Mouse (Mus musculus) stomach, postnatal 0 days (tissue): ENCODE results near the gene Rhobtb3. TPM values are rescaled to one million over a fixed set of nuclear protein-coding genes. Genes with fewer than 3 reads are reported as not detected.
A peak's percentile ranks its signal among the peaks of the same experiment; 100 is the strongest.
"Not testable (repeated sequence)": the region's sequence is repeated elsewhere in the genome, so short reads cannot be mapped to it uniquely, and the experiment has no call there.

Experiments
- ATAC-seq: fragments of 200-750 bp; cut with Nextera tagmentation; 2 replicates; pipeline ENCODE4 v1.8.0; 2017; ENCODE audit not compliant: low FRiP score, low TSS enrichment
- DNase-seq: peaks from one replicate; pipeline ENCODE4 v3.0.0-alpha.2; 2016; ENCODE audit warnings: low spot score
- H3K27ac ChIP-seq: fragments of 300-500 bp; sonication (generic); replicated peaks from 2 replicates; pipeline ENCODE4 v1.5.1; 2014; ENCODE audit warnings: mild to moderate bottlenecking, control low read depth
- H3K27me3 ChIP-seq: fragments of 300-500 bp; sonication (generic); 2 replicates; pipeline ENCODE4 v1.6.1; 2014; ENCODE audit warnings: low read length; ENCODE audit not compliant: control insufficient read depth, insufficient read depth
- H3K36me3 ChIP-seq: fragments of 300-500 bp; sonication (generic); 2 replicates; pipeline ENCODE4 v1.6.1; 2014; ENCODE audit warnings: low read length, mixed read lengths; ENCODE audit not compliant: control insufficient read depth, insufficient read depth
- H3K4me1 ChIP-seq: fragments of 300-500 bp; sonication (generic); replicated peaks from 2 replicates; pipeline ENCODE4 v1.6.1; 2014; ENCODE audit warnings: antibody characterized with exemption; ENCODE audit not compliant: control insufficient read depth, insufficient read depth
- H3K4me2 ChIP-seq: fragments of 300-500 bp; sonication (generic); replicated peaks from 2 replicates; pipeline ENCODE4 v1.6.1; 2014; ENCODE audit warnings: low read depth, mild to moderate bottlenecking, control low read depth, moderate library complexity
- H3K4me3 ChIP-seq: fragments of 300-500 bp; sonication (generic); 2 replicates; pipeline ENCODE4 v1.5.1; 2014; ENCODE audit warnings: low read depth, low read length, control low read depth
- H3K9ac ChIP-seq: fragments of 300-500 bp; sonication (generic); 2 replicates; pipeline ENCODE4 v1.6.1; 2014; ENCODE audit warnings: mild to moderate bottlenecking, low read length, control low read depth, mixed read lengths
- H3K9me3 ChIP-seq: fragments of 300-500 bp; sonication (generic); 2 replicates; pipeline ENCODE4 v1.6.1; 2016; ENCODE audit warnings: low read length; ENCODE audit not compliant: control insufficient read depth
- CTCF ChIP-seq: IDR thresholded peaks from 2 replicates; pipeline ENCODE4 v1.5.1; 2016; ENCODE audit warnings: antibody characterized with exemption, low read depth, mild to moderate bottlenecking, moderate library complexity
- EP300 ChIP-seq: optimal IDR thresholded peaks from 2 replicates; pipeline ENCODE3; 2016; ENCODE audit warnings: antibody characterized with exemption
- WGBS: fragments of 180-500 bp; shearing (Covaris S2); extraction: QIAGEN DNeasy Blood & Tissue Kit; methylation state at CpG from one replicate; pipeline ENCODE4 v1.1.7; 2014; 5-methylcytosine and 5-hydroxymethylcytosine counted together
- polyA plus RNA-seq: library from polyadenylated mRNA; unstranded; fragments of >200 nt; fragmentation: Nextera tagmentation; extraction: Ambion mirVana; gene quantifications from 2 replicates; pipeline ENCODE4 v1.2.1, GENCODE M21; 2015

The Rhobtb3 gene
- polyA plus RNA-seq, 1 experiment from 2014 or later = 10.0 TPM

DNA sequence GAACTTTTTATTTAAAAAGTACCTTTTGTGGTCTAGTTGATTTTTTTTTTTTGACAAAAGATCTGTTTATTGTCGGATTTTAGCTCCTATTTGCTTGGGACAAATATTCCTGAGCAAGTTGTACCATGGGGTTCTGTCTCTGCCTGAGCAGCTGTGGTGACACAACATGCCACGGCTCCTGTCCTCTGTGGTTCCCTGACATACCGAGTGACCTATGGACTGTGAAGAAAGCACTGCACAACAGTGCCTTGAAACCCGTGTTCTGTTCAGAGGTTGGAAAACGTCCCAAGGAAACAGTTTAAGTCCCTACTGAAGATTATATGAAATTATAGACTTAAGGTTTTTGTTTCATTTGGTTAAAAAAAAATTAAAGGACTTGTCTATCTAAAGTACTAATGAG is 36.6 kb downstream of the Rhobtb3 start:
- DNase-seq = no peak
- no peaks in the 10 kb centered on the region for H3K27me3 ChIP-seq
- H3K9ac ChIP-seq = no peak overlapping the region
- 53% methylated on average over 5 of the region's 5 CpGs for WGBS
- no peak overlapping the region for H3K4me3 ChIP-seq
- H3K36me3 ChIP-seq = no peaks in the 10 kb centered on the region; the same call in 1 of the 2 replicates
- H3K4me2 ChIP-seq = no peak overlapping the region
- no peaks in the 10 kb centered on the region for H3K9me3 ChIP-seq
- peak; percentile 78; the same call in 1 of the 2 replicates for ATAC-seq
- no peak for TF ChIP-seq CTCF
- TF ChIP-seq EP300 = no peak
- no peaks in the 10 kb centered on the region; the same call in 1 of the 2 replicates for H3K4me1 ChIP-seq
- H3K27ac ChIP-seq = no peak overlapping the region

DNA sequence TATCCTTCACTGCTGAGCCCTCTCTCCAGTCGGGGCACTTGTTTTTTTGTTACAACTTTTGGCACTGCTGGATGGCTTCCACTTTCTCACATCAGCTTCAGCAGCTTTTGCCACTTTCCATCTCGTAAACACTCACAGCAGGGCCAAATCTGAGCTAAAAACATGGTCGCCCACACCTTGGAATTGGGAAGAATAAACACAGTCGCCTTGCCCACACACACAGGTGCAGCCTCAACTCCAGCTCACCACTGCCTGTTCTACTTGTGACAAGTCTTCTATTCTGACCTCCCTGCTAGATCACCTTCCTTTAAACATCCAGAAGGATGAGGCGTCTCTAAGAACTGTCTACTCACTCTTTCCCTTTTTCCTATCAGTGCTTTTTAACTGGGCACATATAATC is 39.1 kb downstream of the Rhobtb3 start:
- no peaks in the 10 kb centered on the region for H3K9me3 ChIP-seq
- no peaks in the 10 kb centered on the region; the same call in 1 of the 2 replicates for H3K4me1 ChIP-seq
- peaks cover 2% of the 10 kb centered on the region; the same call in 1 of the 2 replicates for H3K36me3 ChIP-seq
- no peaks in the 10 kb centered on the region for H3K27me3 ChIP-seq
- no peak overlapping the region for H3K9ac ChIP-seq
- ATAC-seq (no peak), DNase-seq (no peak)
- no peak overlapping the region for H3K27ac ChIP-seq
- TF ChIP-seq EP300 = no peak
- no peak for TF ChIP-seq CTCF
- 82% methylated on average over 5 of the region's 5 CpGs for WGBS
- H3K4me3 ChIP-seq = no peak overlapping the region
- H3K4me2 ChIP-seq = no peak overlapping the region

DNA sequence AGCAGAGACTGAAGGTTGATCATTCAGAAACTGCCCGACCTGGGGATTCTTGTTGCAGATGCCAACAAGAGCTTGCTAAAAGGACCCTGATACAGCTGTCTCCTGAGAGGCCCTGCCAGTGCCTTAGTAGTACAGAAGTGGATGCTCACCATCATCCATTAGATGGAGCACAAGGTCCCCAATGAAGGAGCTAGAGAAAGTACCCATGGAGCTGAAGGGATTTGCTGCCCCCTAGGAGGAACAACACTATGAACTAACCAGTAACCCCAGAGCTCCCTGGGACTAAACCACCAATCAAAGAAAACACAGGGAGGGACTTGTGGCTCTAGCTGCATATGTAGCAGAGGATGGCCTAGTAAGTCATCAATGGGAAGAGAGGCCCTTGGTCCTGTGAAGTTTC is 42.8 kb downstream of the Rhobtb3 start:
- H3K4me3 ChIP-seq, DNase-seq, H3K4me2 ChIP-seq, ATAC-seq, H3K27ac ChIP-seq, H3K9ac ChIP-seq, H3K4me1 ChIP-seq, H3K27me3 ChIP-seq, H3K36me3 ChIP-seq, H3K9me3 ChIP-seq: not testable (repeated sequence)
- TF ChIP-seq CTCF = peak; percentile 29; the same call in 1 of the 2 replicates
- 89% methylated on average over 1 of the region's 1 CpGs for WGBS

DNA sequence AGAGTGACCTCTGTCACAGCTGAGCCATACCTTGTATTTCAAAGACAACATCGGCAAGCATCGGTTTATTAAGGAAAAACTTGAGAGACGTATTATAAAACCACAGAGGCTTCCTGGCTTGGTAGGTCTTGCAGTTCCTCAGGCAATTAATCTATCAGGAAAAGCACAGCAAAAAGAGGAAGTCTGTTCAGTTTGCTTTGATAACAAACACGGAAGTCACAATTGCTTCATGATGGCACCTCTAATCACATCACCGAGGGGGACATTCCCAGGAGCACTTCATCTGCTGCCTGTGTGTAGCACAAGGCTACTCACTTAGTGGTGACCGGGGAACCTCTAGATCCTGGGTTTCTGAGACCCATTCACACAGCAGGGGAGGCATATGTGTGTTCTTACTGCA is 50.8 kb downstream of the Rhobtb3 start:
- Histone ChIP-seq H3K9ac (no peak overlapping the region), H3K4me1 (no peaks in the 10 kb centered on the region), H3K36me3 (peaks cover 4% of the 10 kb centered on the region; the same call in 1 of the 2 replicates), H3K4me2 (no peak overlapping the region), H3K9me3 (no peaks in the 10 kb centered on the region), H3K27ac (no peak overlapping the region), H3K4me3 (no peak overlapping the region), H3K27me3 (no peaks in the 10 kb centered on the region)
- WGBS = 78% methylated on average over 6 of the region's 6 CpGs
- ATAC-seq (no peak), DNase-seq (no peak)
- TF ChIP-seq EP300 (no peak), CTCF (no peak)

DNA sequence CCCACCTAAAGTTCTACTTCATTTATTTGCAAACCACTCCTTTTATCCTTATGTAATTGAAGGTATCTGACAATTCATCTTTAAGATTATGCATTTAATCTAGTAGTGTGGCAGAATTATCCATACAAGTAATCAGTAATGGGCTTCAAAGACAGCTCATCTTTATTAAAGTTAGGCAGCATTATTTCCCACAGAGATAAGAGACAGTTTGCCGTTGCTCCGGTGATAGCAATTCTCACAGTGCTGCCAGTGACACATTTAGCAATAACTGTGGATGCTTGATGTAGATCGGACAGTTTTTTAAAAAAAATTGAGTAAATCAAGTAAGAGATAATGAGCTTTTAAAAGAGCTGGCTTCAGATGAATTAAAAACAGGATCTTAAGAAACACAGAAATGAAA is 51.4 kb downstream of the Rhobtb3 start:
- Histone ChIP-seq H3K36me3 (peaks cover 4% of the 10 kb centered on the region; the same call in 1 of the 2 replicates), H3K9me3 (no peaks in the 10 kb centered on the region), H3K27ac (no peak overlapping the region), H3K4me3 (no peak overlapping the region), H3K4me1 (no peaks in the 10 kb centered on the region), H3K27me3 (no peaks in the 10 kb centered on the region), H3K4me2 (no peak overlapping the region), H3K9ac (no peak overlapping the region)
- WGBS = 89% methylated on average over 3 of the region's 3 CpGs
- no peak for DNase-seq
- no peak for TF ChIP-seq EP300
- no peak for TF ChIP-seq CTCF
- ATAC-seq = no peak

DNA sequence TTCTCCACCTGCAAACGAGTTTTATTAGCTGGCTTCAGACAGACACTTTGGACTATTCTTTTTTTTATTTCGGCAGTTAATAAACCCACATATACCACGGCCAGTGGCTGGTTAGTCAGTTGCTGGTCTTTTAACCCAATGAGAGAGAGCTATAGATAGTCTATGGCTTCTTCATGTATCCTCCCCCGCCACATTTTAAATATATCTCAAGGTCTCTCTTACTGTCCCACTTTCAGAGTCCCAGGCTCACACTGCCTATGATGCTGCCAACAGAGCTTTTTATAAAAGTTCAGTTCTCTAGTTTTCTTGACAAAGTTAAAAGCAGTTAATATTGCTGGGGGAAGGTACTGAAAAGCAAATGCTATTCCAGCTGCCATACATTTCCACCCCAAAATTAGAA is 51.9 kb downstream of the Rhobtb3 start:
- TF ChIP-seq CTCF (no peak), EP300 (no peak)
- Histone ChIP-seq H3K27me3 (no peaks in the 10 kb centered on the region), H3K36me3 (peaks cover 4% of the 10 kb centered on the region; the same call in 1 of the 2 replicates), H3K4me2 (no peak overlapping the region), H3K9me3 (no peaks in the 10 kb centered on the region), H3K9ac (no peak overlapping the region), H3K4me1 (no peaks in the 10 kb centered on the region), H3K27ac (no peak overlapping the region), H3K4me3 (no peak overlapping the region)
- 92% methylated on average over 4 of the region's 4 CpGs for WGBS
- no peak for DNase-seq
- ATAC-seq = no peak
